Mouse (Mus musculus): ENCODE data around the gene Wdr38. TPM values are rescaled to one million over a fixed set of nuclear protein-coding genes. Genes with fewer than 3 reads are reported as not detected.

The Wdr38 gene
- polyA plus RNA-seq, 1 experiment from 2014 or later: 1.6 TPM

- H3K9ac ChIP-seq (replicated peaks): no peak overlapping the region
- H3K4me3 ChIP-seq (replicated peaks): no peak overlapping the region
- no peak overlapping the region for H3K4me2 ChIP-seq (replicated peaks)
- H3K36me3 ChIP-seq: no peaks in the 10 kb centered on the region
- H3K27ac ChIP-seq: no peak overlapping the region
- H3K27me3 ChIP-seq: no peaks in the 10 kb centered on the region
- WGBS: 88% methylated on average over 3 of the region's 3 CpGs
- H3K4me1 ChIP-seq (replicated peaks): no peaks in the 10 kb centered on the region; the same call in 1 of the 2 replicates
- no peak for ATAC-seq
- H3K9me3 ChIP-seq: no peaks in the 10 kb centered on the region
These were observed 22.1 kb upstream of the Wdr38 start for GRCm38 (mm10) chr2:38975181-38975580.

- WGBS: 84% methylated on average over 21 of the region's 21 CpGs
- H3K36me3 ChIP-seq: no peaks in the 10 kb centered on the region
- no peak overlapping the region for H3K27ac ChIP-seq
- no peak overlapping the region for H3K9ac ChIP-seq (replicated peaks)
- H3K4me2 ChIP-seq (replicated peaks): no peak overlapping the region
- no peak overlapping the region for H3K4me3 ChIP-seq (replicated peaks)
- H3K4me1 ChIP-seq (replicated peaks): no peaks in the 10 kb centered on the region; the same call in 1 of the 2 replicates
- ATAC-seq: no peak
- H3K9me3 ChIP-seq: no peaks in the 10 kb centered on the region
- H3K27me3 ChIP-seq: no peaks in the 10 kb centered on the region
These were observed 21.1 kb upstream of the Wdr38 start for GRCm38 (mm10) chr2:38975941-38976805.

- Histone ChIP-seq H3K4me3 (replicated peaks) (no peak overlapping the region), H3K9ac (replicated peaks) (no peak overlapping the region), H3K4me2 (replicated peaks) (no peak overlapping the region), H3K27me3 (no peaks in the 10 kb centered on the region), H3K27ac (no peak overlapping the region), H3K36me3 (no peaks in the 10 kb centered on the region), H3K4me1 (replicated peaks) (no peaks in the 10 kb centered on the region; the same call in 1 of the 2 replicates), H3K9me3 (no peaks in the 10 kb centered on the region)
- 73% methylated on average over 4 of the region's 4 CpGs for WGBS
- no peak for ATAC-seq
These were observed 19.4 kb upstream of the Wdr38 start for GRCm38 (mm10) chr2:38977837-38978236.

- Histone ChIP-seq H3K4me1 (replicated peaks) (no peaks in the 10 kb centered on the region), H3K27me3 (no peaks in the 10 kb centered on the region), H3K4me2 (replicated peaks) (no peak overlapping the region), H3K9me3 (no peaks in the 10 kb centered on the region), H3K4me3 (replicated peaks) (no peak overlapping the region), H3K27ac (no peak overlapping the region), H3K36me3 (no peaks in the 10 kb centered on the region), H3K9ac (replicated peaks) (no peak overlapping the region)
- 99% methylated on average over 2 of the region's 2 CpGs for WGBS
- no peak for ATAC-seq
These were observed 13.8 kb upstream of the Wdr38 start for GRCm38 (mm10) chr2:38983456-38983855.

- H3K36me3 ChIP-seq: no peaks in the 10 kb centered on the region
- no peak for ATAC-seq
- H3K9me3 ChIP-seq: no peaks in the 10 kb centered on the region
- H3K9ac ChIP-seq (replicated peaks): no peak overlapping the region
- H3K4me1 ChIP-seq (replicated peaks): no peaks in the 10 kb centered on the region
- no peak overlapping the region for H3K4me2 ChIP-seq (replicated peaks)
- H3K4me3 ChIP-seq (replicated peaks): no peak overlapping the region
- 89% methylated on average over 3 of the region's 3 CpGs for WGBS
- no peaks in the 10 kb centered on the region for H3K27me3 ChIP-seq
- no peak overlapping the region for H3K27ac ChIP-seq
These were observed 10.7 kb upstream of the Wdr38 start for GRCm38 (mm10) chr2:38986580-38986979.

GRCm38 (mm10) chr2:38987371-38987770 lies 9.9 kb upstream of the Wdr38 start:
- 71% methylated on average over 1 of the region's 1 CpGs for whole genome bisulfite sequencing

GRCm38 (mm10) chr2:38987803-38988510 lies 9.3 kb upstream of the Wdr38 start:
- 90% methylated on average over 6 of the region's 6 CpGs for WGBS
- no peaks in the 10 kb centered on the region for H3K9me3 ChIP-seq
- H3K27ac ChIP-seq: no peak overlapping the region
- H3K36me3 ChIP-seq: no peaks in the 10 kb centered on the region
- H3K27me3 ChIP-seq: no peaks in the 10 kb centered on the region
- no peak overlapping the region for H3K9ac ChIP-seq (replicated peaks)
- H3K4me3 ChIP-seq (replicated peaks): no peak overlapping the region
- no peaks in the 10 kb centered on the region for H3K4me1 ChIP-seq (replicated peaks)
- no peak for ATAC-seq
- no peak overlapping the region for H3K4me2 ChIP-seq (replicated peaks)

More at GRCm38 (mm10) chr2:38987371-38987770, 9.9 kb upstream of the Wdr38 start:
- Histone ChIP-seq H3K9me3 (no peaks in the 10 kb centered on the region), H3K4me2 (replicated peaks) (no peak overlapping the region), H3K27ac (no peak overlapping the region), H3K27me3 (no peaks in the 10 kb centered on the region), H3K4me3 (replicated peaks) (no peak overlapping the region), H3K4me1 (replicated peaks) (no peaks in the 10 kb centered on the region), H3K9ac (replicated peaks) (no peak overlapping the region), H3K36me3 (no peaks in the 10 kb centered on the region)
- ATAC-seq: no peak

GRCm38 (mm10) chr2:38988929-38989328 lies 8.3 kb upstream of the Wdr38 start:
- Histone ChIP-seq H3K4me1 (replicated peaks) (no peaks in the 10 kb centered on the region), H3K9ac (replicated peaks) (no peak overlapping the region), H3K4me2 (replicated peaks) (no peak overlapping the region), H3K9me3 (no peaks in the 10 kb centered on the region), H3K4me3 (replicated peaks) (no peak overlapping the region), H3K27me3 (no peaks in the 10 kb centered on the region), H3K27ac (no peak overlapping the region), H3K36me3 (no peaks in the 10 kb centered on the region)
- ATAC-seq: no peak
- whole genome bisulfite sequencing: 89% methylated on average over 2 of the region's 2 CpGs

GRCm38 (mm10) chr2:38992004-38992403 lies 5.3 kb upstream of the Wdr38 start:
- H3K4me2 ChIP-seq (replicated peaks): no peak overlapping the region
- no peaks in the 10 kb centered on the region for H3K36me3 ChIP-seq
- WGBS: 83% methylated on average over 4 of the region's 4 CpGs
- H3K4me3 ChIP-seq (replicated peaks): no peak overlapping the region
- no peaks in the 10 kb centered on the region for H3K4me1 ChIP-seq (replicated peaks)
- no peak overlapping the region for H3K9ac ChIP-seq (replicated peaks)
- no peak for ATAC-seq
- H3K27me3 ChIP-seq: peaks cover 3% of the 10 kb centered on the region; the same call in 1 of the 2 replicates
- no peaks in the 10 kb centered on the region for H3K9me3 ChIP-seq
- H3K27ac ChIP-seq: no peak overlapping the region

- ATAC-seq: no peak
- Histone ChIP-seq H3K27ac (no peak overlapping the region), H3K4me1 (replicated peaks) (peaks cover under 1% of the 10 kb centered on the region; the same call in 1 of the 2 replicates), H3K9ac (replicated peaks) (no peak overlapping the region), H3K4me3 (replicated peaks) (no peak overlapping the region), H3K9me3 (no peaks in the 10 kb centered on the region), H3K36me3 (no peaks in the 10 kb centered on the region), H3K27me3 (peaks cover 5% of the 10 kb centered on the region; the same call in 1 of the 2 replicates), H3K4me2 (replicated peaks) (no peak overlapping the region)
- WGBS: 53% methylated on average over 4 of the region's 4 CpGs
These were observed 4.8 kb upstream of the Wdr38 start for GRCm38 (mm10) chr2:38992452-38992851.

GRCm38 (mm10) chr2:38999381-38999780 lies 2.1 kb downstream of the Wdr38 start:
- Histone ChIP-seq H3K4me3 (replicated peaks) (no peak overlapping the region), H3K9me3 (no peaks in the 10 kb centered on the region), H3K27ac (no peak overlapping the region), H3K4me1 (replicated peaks) (peaks cover 30% of the 10 kb centered on the region), H3K36me3 (peaks cover 44% of the 10 kb centered on the region), H3K9ac (replicated peaks) (no peak overlapping the region), H3K27me3 (peaks cover 5% of the 10 kb centered on the region; the same call in 1 of the 2 replicates), H3K4me2 (replicated peaks) (no peak overlapping the region)
- no peak for ATAC-seq
- 68% methylated on average over 4 of the region's 4 CpGs for WGBS

GRCm38 (mm10) chr2:38999910-39000586 lies 2.8 kb downstream of the Wdr38 start:
- Histone ChIP-seq H3K27me3 (peaks cover 5% of the 10 kb centered on the region; the same call in 1 of the 2 replicates), H3K4me1 (replicated peaks) (peaks cover 30% of the 10 kb centered on the region), H3K9me3 (no peaks in the 10 kb centered on the region), H3K4me3 (replicated peaks) (no peak overlapping the region), H3K27ac (no peak overlapping the region), H3K36me3 (peaks cover 44% of the 10 kb centered on the region), H3K4me2 (replicated peaks) (no peak overlapping the region), H3K9ac (replicated peaks) (no peak overlapping the region)
- 78% methylated on average over 8 of the region's 8 CpGs for WGBS
- ATAC-seq: no peak
